Mouse (Mus musculus): Measurements from ENCODE around the gene Syk.

Syk gene

GRCm38 (mm10) chr13:52603704-52604349, 20.9 kb downstream of the Syk start:
- DNase-seq: no peak

- no peak for DNase-seq
These were observed 22.0 kb downstream of the Syk start for GRCm38 (mm10) chr13:52605006-52605405.

GRCm38 (mm10) chr13:52605911-52606310, 22.9 kb downstream of the Syk start:
- no peak for DNase-seq

- no peak for DNase-seq
These were observed 23.8 kb downstream of the Syk start for GRCm38 (mm10) chr13:52606656-52607275.

- DNase-seq: no peak
These were observed 25.0 kb downstream of the Syk start for GRCm38 (mm10) chr13:52607964-52608363.

GRCm38 (mm10) chr13:52610463-52610862, 27.5 kb downstream of the Syk start:
- DNase-seq: no peak

- no peak for DNase-seq
These were observed 30.3 kb downstream of the Syk start for GRCm38 (mm10) chr13:52613266-52613665.

GRCm38 (mm10) chr13:52615085-52615484, 32.1 kb downstream of the Syk start:
- DNase-seq: no peak

GRCm38 (mm10) chr13:52617096-52617714, 34.2 kb downstream of the Syk start:
- no peak for DNase-seq

GRCm38 (mm10) chr13:52618592-52618991, 35.6 kb downstream of the Syk start:
- DNase-seq: no peak

- DNase-seq: no peak
These were observed 36.5 kb downstream of the Syk start for GRCm38 (mm10) chr13:52619482-52619881.

- DNase-seq: no peak
These were observed 41.1 kb downstream of the Syk start for GRCm38 (mm10) chr13:52624038-52624437.

GRCm38 (mm10) chr13:52628602-52629001, 45.6 kb downstream of the Syk start:
- no peak for DNase-seq

GRCm38 (mm10) chr13:52631624-52632023, 48.7 kb downstream of the Syk start:
- no peak for DNase-seq

GRCm38 (mm10) chr13:52635484-52635883, 52.5 kb downstream of the Syk start:
- no peak for DNase-seq

- DNase-seq: no peak
These were observed 53.3 kb downstream of the Syk start for GRCm38 (mm10) chr13:52636176-52636748.

GRCm38 (mm10) chr13:52646566-52646965, 63.6 kb downstream of the Syk start:
- no peak for DNase-seq

- no peak for DNase-seq
These were observed 65.2 kb downstream of the Syk start for GRCm38 (mm10) chr13:52647996-52648712.

GRCm38 (mm10) chr13:52649791-52650418, 66.9 kb downstream of the Syk start:
- no peak for DNase-seq

- no peak for DNase-seq
These were observed 68.6 kb downstream of the Syk start for GRCm38 (mm10) chr13:52651383-52652252.

- DNase-seq: no peak
These were observed 69.3 kb downstream of the Syk start for GRCm38 (mm10) chr13:52652253-52652628.
